Mouse (Mus musculus): ENCODE measurements around the gene Fgf8. TPM values are rescaled to one million over a fixed set of nuclear protein-coding genes. Genes with fewer than 3 reads are reported as not detected.
A peak's percentile ranks its signal among the peaks of the same experiment; 100 is the strongest.

Fgf8 gene
- polyA plus RNA-seq, 1 experiment from 2014 or later, result 17.8 TPM

GRCm38 (mm10) chr19:45781676-45782075 lies 39.0 kb upstream of the Fgf8 start:
- H3K4me1 ChIP-seq, result peaks cover 35% of the 10 kb centered on the region
- H3K27ac ChIP-seq, result no peak overlapping the region
- 54% methylated on average over 8 of the region's 8 CpGs for WGBS
- H3K9me3 ChIP-seq (replicated peaks), result no peaks in the 10 kb centered on the region
- ATAC-seq (replicated peaks; ENCODE audit: low FRiP score), result no peak
- H3K4me2 ChIP-seq, result peak overlapping the region; percentile 72
- H3K36me3 ChIP-seq, result peaks cover 47% of the 10 kb centered on the region
- H3K9ac ChIP-seq, result peak overlapping the region; percentile 99
- no peaks in the 10 kb centered on the region for H3K27me3 ChIP-seq
- peak overlapping the region; percentile 100 for H3K4me3 ChIP-seq (replicated peaks)

- Histone ChIP-seq H3K4me3 (replicated peaks) (peak overlapping the region; percentile 3; the same call in 1 of the 2 replicates), H3K4me2 (peak overlapping the region; percentile 72), H3K27me3 (no peaks in the 10 kb centered on the region), H3K4me1 (peaks cover 30% of the 10 kb centered on the region), H3K9ac (no peak overlapping the region), H3K36me3 (peaks cover 60% of the 10 kb centered on the region), H3K27ac (no peak overlapping the region), H3K9me3 (replicated peaks) (no peaks in the 10 kb centered on the region)
- 78% methylated on average over 13 of the region's 13 CpGs for WGBS
- ATAC-seq (replicated peaks; ENCODE audit: low FRiP score), result no peak
Observed at GRCm38 (mm10) chr19:45780350-45780915, 37.7 kb upstream of the Fgf8 start.

GRCm38 (mm10) chr19:45775486-45775885 lies 32.8 kb upstream of the Fgf8 start:
- no peaks in the 10 kb centered on the region for H3K9me3 ChIP-seq (replicated peaks)
- peaks cover 100% of the 10 kb centered on the region for H3K36me3 ChIP-seq
- 77% methylated on average over 2 of the region's 2 CpGs for WGBS

DNA sequence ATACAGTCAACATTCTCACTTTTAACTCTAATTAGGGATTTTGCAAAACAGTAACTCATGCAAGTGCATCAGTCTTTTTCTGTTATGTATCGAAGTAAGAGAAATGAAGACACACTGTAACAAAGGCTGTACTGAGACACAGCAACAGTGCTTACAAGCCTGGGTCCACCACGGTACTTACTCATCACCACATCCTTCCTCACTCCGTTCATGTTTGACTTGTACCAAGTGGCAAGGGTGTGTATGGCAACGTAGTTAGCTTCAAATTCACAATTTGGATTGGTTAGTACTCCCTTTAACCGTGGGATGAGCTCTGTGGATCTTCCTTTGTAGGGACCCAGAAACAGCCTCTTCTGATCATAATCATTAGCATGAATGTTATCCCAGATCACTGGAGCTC lies 28.8 kb upstream of the Fgf8 start:
- Histone ChIP-seq H3K27ac (no peak overlapping the region), H3K9ac (no peak overlapping the region), H3K4me3 (replicated peaks) (no peak overlapping the region), H3K4me1 (no peaks in the 10 kb centered on the region), H3K36me3 (peaks cover 99% of the 10 kb centered on the region), H3K9me3 (replicated peaks) (no peaks in the 10 kb centered on the region), H3K4me2 (no peak overlapping the region), H3K27me3 (no peaks in the 10 kb centered on the region)
- ATAC-seq (replicated peaks; ENCODE audit: low FRiP score), result no peak
- WGBS, result 90% methylated on average over 5 of the region's 5 CpGs

More at GRCm38 (mm10) chr19:45775486-45775885, 32.8 kb upstream of the Fgf8 start:
- ATAC-seq (replicated peaks; ENCODE audit: low FRiP score), result no peak
- H3K4me1 ChIP-seq, result peaks cover 7% of the 10 kb centered on the region
- H3K27ac ChIP-seq, result no peak overlapping the region
- no peaks in the 10 kb centered on the region for H3K27me3 ChIP-seq
- H3K4me2 ChIP-seq, result no peak overlapping the region
- no peak overlapping the region for H3K9ac ChIP-seq
- H3K4me3 ChIP-seq (replicated peaks), result no peak overlapping the region

- Histone ChIP-seq H3K4me2 (no peak overlapping the region), H3K9ac (no peak overlapping the region), H3K4me3 (replicated peaks) (no peak overlapping the region), H3K36me3 (peaks cover 96% of the 10 kb centered on the region), H3K27ac (no peak overlapping the region), H3K9me3 (replicated peaks) (no peaks in the 10 kb centered on the region), H3K27me3 (no peaks in the 10 kb centered on the region), H3K4me1 (no peaks in the 10 kb centered on the region)
- 89% methylated on average over 3 of the region's 3 CpGs for WGBS
- ATAC-seq (replicated peaks; ENCODE audit: low FRiP score), result no peak
Observed at GRCm38 (mm10) chr19:45760810-45761209, 18.1 kb upstream of the Fgf8 start.

GRCm38 (mm10) chr19:45758671-45759070 lies 16.0 kb upstream of the Fgf8 start:
- no peak overlapping the region for H3K4me3 ChIP-seq (replicated peaks)
- 90% methylated on average over 5 of the region's 5 CpGs for WGBS
- peaks cover 96% of the 10 kb centered on the region for H3K36me3 ChIP-seq

GRCm38 (mm10) chr19:45753551-45753950 lies 10.8 kb upstream of the Fgf8 start:
- peaks cover 80% of the 10 kb centered on the region for H3K36me3 ChIP-seq
- peak overlapping the region; percentile 60; the same call in 1 of the 2 replicates for H3K27ac ChIP-seq
- no peaks in the 10 kb centered on the region for H3K27me3 ChIP-seq
- no peak overlapping the region for H3K9ac ChIP-seq
- no peak overlapping the region for H3K4me3 ChIP-seq (replicated peaks)
- no peaks in the 10 kb centered on the region for H3K9me3 ChIP-seq (replicated peaks)
- H3K4me2 ChIP-seq, result no peak overlapping the region
- peaks cover 21% of the 10 kb centered on the region for H3K4me1 ChIP-seq
- ATAC-seq (replicated peaks; ENCODE audit: low FRiP score), result no peak
- 68% methylated on average over 3 of the region's 3 CpGs for WGBS

More at GRCm38 (mm10) chr19:45758671-45759070, 16.0 kb upstream of the Fgf8 start:
- Histone ChIP-seq H3K27me3 (no peaks in the 10 kb centered on the region), H3K27ac (no peak overlapping the region), H3K4me1 (peaks cover 8% of the 10 kb centered on the region; the same call in 1 of the 2 replicates), H3K9me3 (replicated peaks) (no peaks in the 10 kb centered on the region), H3K4me2 (no peak overlapping the region), H3K9ac (no peak overlapping the region)
- ATAC-seq (replicated peaks; ENCODE audit: low FRiP score), result no peak

GRCm38 (mm10) chr19:45751881-45752280 lies 9.2 kb upstream of the Fgf8 start:
- Histone ChIP-seq H3K9me3 (replicated peaks) (no peaks in the 10 kb centered on the region), H3K9ac (no peak overlapping the region), H3K36me3 (peaks cover 63% of the 10 kb centered on the region), H3K4me2 (no peak overlapping the region), H3K4me3 (replicated peaks) (no peak overlapping the region), H3K4me1 (peaks cover 33% of the 10 kb centered on the region), H3K27me3 (no peaks in the 10 kb centered on the region), H3K27ac (no peak overlapping the region)
- ATAC-seq (replicated peaks; ENCODE audit: low FRiP score), result no peak
- WGBS, result 91% methylated on average over 7 of the region's 7 CpGs

DNA sequence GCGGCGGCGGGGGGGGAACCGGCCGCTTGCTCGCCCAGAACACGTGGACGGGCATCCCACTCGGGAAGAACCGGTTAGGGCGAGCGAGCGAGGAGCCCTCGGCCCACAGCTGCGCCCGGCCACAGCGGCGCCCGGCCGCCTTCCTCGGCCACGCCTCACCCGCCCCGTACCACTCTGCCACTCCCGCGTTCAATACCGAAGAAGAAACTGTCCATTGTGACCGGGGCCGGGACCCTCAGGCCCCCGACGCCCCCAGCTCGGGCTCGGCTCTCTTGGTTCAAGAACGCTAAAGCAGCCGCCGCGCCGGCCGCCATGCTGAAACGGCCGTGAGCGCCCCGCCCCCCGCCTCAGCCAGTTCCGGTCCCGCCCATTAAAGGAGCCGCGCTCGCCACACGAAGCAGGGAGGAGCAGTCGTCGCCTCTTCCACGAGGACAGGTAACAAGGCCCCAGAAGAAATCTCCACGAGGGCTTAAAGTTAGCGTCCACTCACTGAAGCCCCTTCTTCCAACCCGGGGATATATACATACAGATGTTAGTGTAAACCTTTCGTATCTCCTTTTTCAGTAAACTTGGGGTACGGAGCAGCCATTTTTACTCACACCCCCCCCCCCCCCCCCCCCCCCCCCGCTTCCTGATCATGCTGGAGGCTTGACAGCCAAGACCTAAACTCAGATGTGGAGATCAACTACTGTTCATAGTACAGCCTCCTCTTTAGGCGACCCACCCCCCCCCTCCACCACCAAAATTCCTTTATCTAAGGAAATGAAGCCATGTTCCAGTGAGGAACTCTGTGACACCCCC lies 6.7 kb upstream of the Fgf8 start, which contains the start of gene Npm3:
Npm3 (minus strand) TSS at position 349 of the 801 bp plus-strand sequence.
- Histone ChIP-seq H3K4me2 (peak within 1 kb of the TSS; percentile 94), H3K4me1 (peaks cover 50% of the 10 kb centered on the region), H3K9me3 (replicated peaks) (no peaks in the 10 kb centered on the region), H3K27ac (peak within 1 kb of the TSS; percentile 66), H3K27me3 (peaks cover 22% of the 10 kb centered on the region), H3K36me3 (peaks cover 38% of the 10 kb centered on the region), H3K4me3 (replicated peaks) (peak within 1 kb of the TSS; percentile 82), H3K9ac (peak within 1 kb of the TSS; percentile 86)
- peak; percentile 77 for ATAC-seq (replicated peaks; ENCODE audit: low FRiP score)
- under 1% methylated on average over 59 of the region's 60 CpGs for WGBS

DNA sequence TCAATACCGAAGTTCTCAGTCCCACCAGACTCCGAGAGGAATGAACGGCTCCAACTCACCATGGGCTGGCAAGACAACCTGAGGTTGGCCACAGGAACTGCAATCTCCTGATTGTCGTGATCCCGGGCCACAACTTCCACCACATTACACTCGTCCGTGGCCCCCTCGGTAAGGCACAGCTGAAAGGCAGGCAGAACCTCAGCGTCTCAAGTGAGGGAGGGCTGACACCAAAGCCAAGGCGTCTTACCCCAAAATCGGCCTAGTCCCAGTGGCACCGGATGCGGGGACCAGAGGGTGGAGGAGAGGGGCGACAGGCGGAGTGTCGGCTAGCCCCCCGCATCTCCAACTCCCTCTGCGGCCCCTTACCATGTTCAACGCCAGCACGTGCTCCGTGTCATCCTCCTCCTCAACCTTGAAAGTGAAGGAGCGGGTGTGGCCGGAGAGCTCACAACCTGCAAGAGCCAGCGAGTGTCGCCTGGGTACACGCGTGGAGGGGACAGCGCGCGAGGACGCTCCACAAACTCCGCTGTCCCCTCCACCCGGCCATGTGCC lies 6.1 kb upstream of the Fgf8 start:
- ATAC-seq (replicated peaks; ENCODE audit: low FRiP score), result peak; percentile 35
- WGBS, result 1% methylated on average over 33 of the region's 33 CpGs
- H3K4me1 ChIP-seq, result peaks cover 43% of the 10 kb centered on the region
- H3K9me3 ChIP-seq (replicated peaks), result no peaks in the 10 kb centered on the region
- peak overlapping the region; percentile 86 for H3K9ac ChIP-seq
- peaks cover 28% of the 10 kb centered on the region for H3K27me3 ChIP-seq
- H3K4me3 ChIP-seq (replicated peaks), result peak overlapping the region; percentile 82
- peak overlapping the region; percentile 94 for H3K4me2 ChIP-seq
- H3K27ac ChIP-seq, result peak overlapping the region; percentile 52; the same call in 1 of the 2 replicates
- H3K36me3 ChIP-seq, result peaks cover 32% of the 10 kb centered on the region

GRCm38 (mm10) chr19:45748206-45748605 lies 5.5 kb upstream of the Fgf8 start:
- Histone ChIP-seq H3K36me3 (peaks cover 28% of the 10 kb centered on the region), H3K9me3 (replicated peaks) (no peaks in the 10 kb centered on the region), H3K4me2 (peak overlapping the region; percentile 94), H3K4me1 (peaks cover 44% of the 10 kb centered on the region), H3K27me3 (peaks cover 34% of the 10 kb centered on the region), H3K9ac (peak overlapping the region; percentile 86), H3K4me3 (replicated peaks) (peak overlapping the region; percentile 82), H3K27ac (no peak overlapping the region)
- ATAC-seq (replicated peaks; ENCODE audit: low FRiP score), result no peak; the same call in 1 of the 2 replicates
- 46% methylated on average over 9 of the region's 9 CpGs for WGBS
